10 mouse cellular contexts compared by ENCODE assay signal in genomic region chr11:55392474-55392873, GRCm38 (mm10). TPM values are rescaled to one million over a fixed set of nuclear protein-coding genes. Genes with fewer than 3 reads are reported as not detected.
DNase-seq lines count a peak whose midpoint lies in the region; ATAC-seq lines count a peak whose summit lies in the region.
"Had no signal": no experiment of that assay in that cellular context is flagged by ENCODE, and none has a peak within 500 bp of the region (broad histone marks: within the 10 kb centered on the region; RNA-seq: fewer than 3 reads in every experiment).

No protein-coding gene starts in this region.

- no peak overlapping the region for H3K27ac ChIP-seq in forebrain, embryonic 11.5 days (ENCODE audit: low read depth, low read length)
- no peak overlapping the region for H3K27ac ChIP-seq in hindbrain, embryonic 15.5 days (replicated peaks)
- H3K27ac ChIP-seq: liver, embryonic 13.5 days; stomach, embryonic 15.5 days had no signal

- no peaks in the 10 kb centered on the region for H3K4me1 ChIP-seq in forebrain, embryonic 11.5 days (replicated peaks; ENCODE audit: control insufficient read depth, insufficient read depth, low read length)
- no peaks in the 10 kb centered on the region for H3K4me1 ChIP-seq in hindbrain, embryonic 15.5 days (replicated peaks)
- H3K4me1 ChIP-seq: liver, embryonic 13.5 days; stomach, embryonic 15.5 days had no signal

- H3K9ac ChIP-seq in forebrain, embryonic 11.5 days (ENCODE audit: low read length), result no peak overlapping the region; the same call in 1 of the 2 replicates
- H3K9ac ChIP-seq in hindbrain, embryonic 15.5 days, result no peak overlapping the region
- H3K9ac ChIP-seq: liver, embryonic 13.5 days; stomach, embryonic 15.5 days had no signal

- no peak overlapping the region for H3K4me3 ChIP-seq in forebrain, embryonic 11.5 days (ENCODE audit: low read depth, low read length)
- H3K4me3 ChIP-seq in hindbrain, embryonic 15.5 days, result no peak overlapping the region
- H3K4me3 ChIP-seq: liver, embryonic 13.5 days; stomach, embryonic 15.5 days had no signal

- 23% methylated on average over 10 of the region's 10 CpGs for WGBS in forebrain, embryonic 11.5 days
- 30% methylated on average over 10 of the region's 10 CpGs for WGBS in hindbrain, embryonic 15.5 days

- no peaks in the 10 kb centered on the region for H3K36me3 ChIP-seq in forebrain, embryonic 11.5 days (ENCODE audit: control insufficient read depth, insufficient read depth, low read length)
- no peaks in the 10 kb centered on the region for H3K36me3 ChIP-seq in hindbrain, embryonic 15.5 days
- H3K36me3 ChIP-seq: liver, embryonic 13.5 days had no signal

- peak; percentile 67 for ATAC-seq in forebrain, embryonic 11.5 days (replicated peaks; ENCODE audit: low FRiP score)
- ATAC-seq in hindbrain, embryonic 15.5 days (ENCODE audit: low FRiP score, low read depth), result no peak
- no peak for ATAC-seq in erythroblast, adult 5-6 weeks (replicated peaks; ENCODE audit: low FRiP score, poor library complexity, severe bottlenecking)

- intact Hi-C loops in left cerebral cortex, postnatal 36 days (cut with DNase I), result no loop called here

- DNase-seq in kidney, postnatal 10 days, result peak; percentile 55
- no peak for DNase-seq in kidney, adult 9 months
- DNase-seq in R1 (ENCODE audit: low read depth, low spot score), result peak; percentile 93
- DNase-seq in forebrain, embryonic 11.5 days (ENCODE audit: low spot score), result no peak
- no peak for DNase-seq in spleen, postnatal 4 days (ENCODE audit: low spot score in 2 of 2)
- DNase-seq in left cerebral cortex, postnatal 36 days (ENCODE audit: low spot score in 2 of 2), result no peak
- DNase-seq: liver, embryonic 13.5 days had no signal

- no peaks in the 10 kb centered on the region for H3K27me3 ChIP-seq in forebrain, embryonic 11.5 days (ENCODE audit: control insufficient read depth, insufficient read depth, low read length)
- no peaks in the 10 kb centered on the region for H3K27me3 ChIP-seq in hindbrain, embryonic 15.5 days
- H3K27me3 ChIP-seq: stomach, embryonic 15.5 days had no signal

- H3K4me2 ChIP-seq in forebrain, embryonic 11.5 days (ENCODE audit: low read depth, low read length, severe bottlenecking), result no peak overlapping the region
- peak overlapping the region; percentile 25 for H3K4me2 ChIP-seq in hindbrain, embryonic 15.5 days
- H3K4me2 ChIP-seq: liver, embryonic 13.5 days; stomach, embryonic 15.5 days had no signal

- no peaks in the 10 kb centered on the region for H3K9me3 ChIP-seq in forebrain, embryonic 11.5 days (ENCODE audit: control insufficient read depth, low read length)
- no peaks in the 10 kb centered on the region for H3K9me3 ChIP-seq in hindbrain, embryonic 15.5 days
- H3K9me3 ChIP-seq: liver, embryonic 13.5 days; stomach, embryonic 15.5 days had no signal

RNA-seq across cellular contexts. Expression of gene Sparc, which starts 30.5 kb away (rescaled TPM):
- polyA plus RNA-seq in forebrain, embryonic 11.5 days (2014; fragmentation: Nextera tagmentation; extraction: Ambion mirVana), result 348 and 407 TPM in 2 replicates
- 578 and 599 TPM in 2 replicates for polyA plus RNA-seq in hindbrain, embryonic 15.5 days (2015; fragmentation: Nextera tagmentation; extraction: Ambion mirVana)
- 1.7 TPM in 2 replicates for total RNA-seq in erythroblast, adult 5-6 weeks (2015; ENCODE audit: low replicate concordance)
- 0.85 and 0.98 TPM in 2 replicates for total RNA-seq in erythroblast, adult 5-6 weeks (2017; ENCODE audit: low replicate concordance)
- total RNA-seq in left cerebral cortex, postnatal 36 days (2021), result 100 to 1,000 TPM; 215 to 224 TPM

RNA-seq across cellular contexts. Expression of gene Fat2, which starts 56.1 kb away (rescaled TPM):
- polyA plus RNA-seq in forebrain, embryonic 11.5 days (2014; fragmentation: Nextera tagmentation; extraction: Ambion mirVana), result 0.01 and 0.04 TPM in 2 replicates
- 0.25 and 0.40 TPM in 2 replicates for polyA plus RNA-seq in hindbrain, embryonic 15.5 days (2015; fragmentation: Nextera tagmentation; extraction: Ambion mirVana)
- total RNA-seq in erythroblast, adult 5-6 weeks (2015; ENCODE audit: low replicate concordance), result not detected in 2 replicates
- not detected in 2 replicates for total RNA-seq in erythroblast, adult 5-6 weeks (2017; ENCODE audit: low replicate concordance)
- under 1 TPM; 0.22 to 0.32 TPM for total RNA-seq in left cerebral cortex, postnatal 36 days (2021)
- polyA plus RNA-seq: liver, embryonic 13.5 days had no signal

Comparison
In these comparisons a context has a peak if more than half of its experiments do, and no peak if none do; other contexts are left out.
1. DNase-seq: peak in kidney, postnatal 10 days (single experiment) and R1 (single experiment); none in kidney, adult 9 months (single experiment), forebrain, embryonic 11.5 days (single experiment), spleen, postnatal 4 days (0 of 2) and left cerebral cortex, postnatal 36 days (0 of 2).
2. RNA of gene Sparc, which starts 30.5 kb away (total RNA-seq): 215 to 224 TPM in left cerebral cortex, postnatal 36 days; 0.85 to 1.7 TPM in erythroblast, adult 5-6 weeks; every median in the first group is over 10 times any median in the second.